Mouse (Mus musculus): ENCODE measurements around the gene Socs5.

Socs5 gene

DNA sequence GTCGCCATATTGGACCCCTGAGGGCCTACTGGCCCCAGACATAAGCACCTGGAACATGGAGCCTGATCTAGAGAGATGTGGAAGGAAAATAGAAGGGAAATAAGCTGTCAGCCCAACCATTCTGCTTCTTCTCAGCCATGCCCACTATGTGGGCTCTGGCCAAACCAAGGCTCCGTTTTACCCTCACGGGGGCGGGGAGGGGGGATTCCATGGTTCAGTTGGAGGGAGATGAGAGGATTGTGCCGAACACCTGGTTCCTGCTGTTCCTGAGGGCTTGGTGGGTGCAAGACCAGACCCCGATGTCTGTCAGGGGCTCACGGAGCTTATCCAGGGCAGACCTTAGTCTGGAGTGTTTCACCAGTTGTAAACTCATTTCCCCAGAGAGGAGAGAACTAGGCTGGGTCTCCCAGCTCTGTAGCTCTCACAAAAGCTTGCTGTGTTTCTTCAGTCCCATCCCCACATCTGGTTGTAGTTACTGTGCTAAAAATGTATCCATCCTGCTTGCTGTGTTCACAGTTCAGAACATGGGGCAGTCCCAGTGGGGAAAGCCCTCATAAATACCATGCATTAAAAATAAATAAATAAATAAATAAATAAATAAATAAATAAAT, 56.9 kb downstream of the Socs5 start:
- no peak for DNase-seq (ENCODE audit: low read depth in 1 of 2, low spot score in 2 of 2)

DNA sequence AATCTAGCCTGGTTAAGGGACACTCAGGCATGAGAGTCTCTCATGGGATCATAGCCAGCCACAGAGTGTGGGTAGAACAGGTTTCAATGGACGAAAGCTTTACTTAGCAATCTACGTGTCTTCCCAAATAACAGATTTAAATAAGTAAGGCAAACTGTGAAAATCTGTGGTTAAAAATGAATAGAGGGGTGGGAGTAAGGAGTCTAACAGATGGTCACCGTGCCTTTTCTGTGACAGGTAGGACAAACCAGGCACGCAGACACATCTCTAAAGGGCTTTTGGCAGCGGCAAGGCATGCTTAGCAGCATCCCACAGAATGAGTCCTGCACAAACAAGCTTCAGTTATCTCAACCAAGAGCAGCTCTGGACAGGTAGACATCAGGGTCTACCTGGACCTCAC, 59.9 kb downstream of the Socs5 start:
- DNase-seq (ENCODE audit: low read depth in 1 of 2, low spot score in 2 of 2), result no peak

DNA sequence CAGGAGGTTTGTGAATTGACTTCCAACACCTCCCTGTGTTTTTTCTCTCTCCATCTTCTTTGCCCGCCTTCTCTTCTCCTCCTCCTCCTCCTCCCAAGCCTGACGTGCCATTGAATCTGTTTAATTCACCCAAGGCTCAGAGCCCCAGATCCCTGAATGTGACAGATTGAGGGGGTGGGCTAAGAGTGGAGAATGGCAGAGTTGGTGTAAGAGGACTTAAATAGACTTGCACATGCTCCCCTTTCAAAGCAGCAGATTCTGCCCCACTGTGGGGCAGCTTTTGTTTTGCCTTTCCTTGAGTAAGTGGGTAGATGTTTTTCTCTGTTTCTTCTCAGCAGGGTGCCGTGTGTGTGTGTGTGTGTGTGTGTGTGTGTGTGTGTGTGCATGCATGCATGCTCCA, 61.6 kb downstream of the Socs5 start:
- DNase-seq (ENCODE audit: low read depth in 1 of 2, low spot score in 2 of 2), result no peak

GRCm38 (mm10) chr17:87170364-87170763, 62.9 kb downstream of the Socs5 start:
- DNase-seq (ENCODE audit: low read depth in 1 of 2, low spot score in 2 of 2), result peak in 1 of 2 experiments; percentile 7

DNA sequence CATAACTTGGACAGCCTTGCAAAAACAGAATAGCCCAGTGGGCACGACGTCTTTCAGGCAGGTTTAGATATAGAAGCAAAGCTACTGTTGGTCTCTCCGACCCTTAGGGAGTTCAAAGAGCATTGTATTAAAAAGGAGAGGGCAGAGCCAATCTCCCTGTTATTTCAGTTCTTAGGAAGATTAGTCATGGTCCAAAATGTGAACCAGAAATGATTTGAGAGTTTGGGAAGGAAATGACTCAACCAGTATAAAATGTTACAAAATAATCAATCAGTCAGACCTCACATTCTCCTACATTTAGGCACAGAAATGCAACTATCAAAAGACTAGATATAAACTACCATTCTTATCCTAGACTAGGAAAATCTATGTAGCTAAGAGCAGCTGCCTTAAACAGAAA, 64.6 kb downstream of the Socs5 start:
- no peak for DNase-seq (ENCODE audit: low read depth in 1 of 2, low spot score in 2 of 2)

GRCm38 (mm10) chr17:87173966-87174365, 66.5 kb downstream of the Socs5 start:
- DNase-seq (ENCODE audit: low read depth in 1 of 2, low spot score in 2 of 2), result no peak

DNA sequence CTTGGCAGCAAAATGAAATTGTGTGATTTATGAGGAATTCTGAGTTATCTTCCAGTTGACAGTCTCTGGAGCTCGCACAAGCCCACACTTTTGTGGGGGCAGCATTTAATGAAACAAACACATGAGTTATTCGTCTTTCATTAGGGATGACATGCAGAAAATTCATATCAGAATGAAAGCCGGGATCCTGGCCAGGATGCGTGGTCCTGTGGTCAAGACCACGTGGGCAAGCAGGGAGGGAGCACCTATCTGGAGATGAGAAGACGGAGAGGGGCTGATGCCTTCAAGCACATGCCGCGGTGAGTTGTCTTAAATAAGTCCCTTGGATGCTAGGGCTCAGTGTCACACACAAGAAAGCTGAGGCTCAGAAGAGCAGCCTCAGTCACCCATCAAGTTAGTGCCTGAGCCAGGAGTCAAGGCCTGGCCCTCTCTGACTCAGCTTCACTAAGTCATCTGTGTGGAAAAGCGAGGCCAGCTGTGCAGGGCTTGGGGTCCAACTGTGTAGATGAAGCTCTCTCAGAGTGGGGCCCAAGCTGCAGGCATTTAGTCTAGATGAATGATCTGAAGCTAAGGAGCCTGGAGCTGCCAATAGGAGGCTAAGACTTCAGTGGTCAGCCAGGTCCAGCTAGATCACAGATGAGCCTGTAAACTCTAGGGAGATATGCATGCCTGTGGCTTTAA, 67.3 kb downstream of the Socs5 start:
- DNase-seq (ENCODE audit: low read depth in 1 of 2, low spot score in 2 of 2), result no peak

- DNase-seq (ENCODE audit: low read depth in 1 of 2, low spot score in 2 of 2), result no peak
Observed at GRCm38 (mm10) chr17:87176066-87177012, 68.9 kb downstream of the Socs5 start.

- no peak for DNase-seq (ENCODE audit: low read depth in 1 of 2, low spot score in 2 of 2)
Observed at GRCm38 (mm10) chr17:87178596-87179590, 71.4 kb downstream of the Socs5 start.

DNA sequence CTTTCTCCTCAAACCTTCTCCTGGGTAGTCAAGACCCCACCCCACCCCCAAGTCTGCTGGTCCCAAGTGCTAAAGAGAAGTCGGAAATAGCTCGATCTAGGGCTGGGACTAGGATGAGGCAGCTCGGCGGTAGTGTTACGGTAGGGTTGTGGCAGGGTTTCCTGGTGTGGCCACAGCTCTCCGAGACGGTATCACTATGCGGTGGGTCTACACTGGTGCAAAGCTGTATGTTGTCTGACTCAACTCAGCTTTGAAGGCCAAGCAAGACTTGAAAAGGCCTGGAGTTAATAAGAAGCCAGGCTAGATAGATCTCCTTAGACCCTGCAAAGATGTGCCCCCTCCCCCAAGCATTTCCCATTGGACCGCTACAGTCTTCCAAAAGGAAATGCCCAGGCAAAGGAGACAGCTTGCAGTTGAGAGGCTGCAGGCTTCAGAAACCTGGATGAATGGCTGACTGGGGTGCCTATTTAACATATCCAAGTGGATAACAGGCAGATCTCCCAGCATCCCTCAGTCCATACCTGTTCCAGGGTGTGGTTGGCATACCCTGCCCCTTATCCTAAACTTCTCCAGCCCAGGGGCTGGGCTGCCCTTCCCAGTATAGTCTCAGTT, 72.6 kb downstream of the Socs5 start:
- no peak for DNase-seq (ENCODE audit: low read depth in 1 of 2, low spot score in 2 of 2)

DNA sequence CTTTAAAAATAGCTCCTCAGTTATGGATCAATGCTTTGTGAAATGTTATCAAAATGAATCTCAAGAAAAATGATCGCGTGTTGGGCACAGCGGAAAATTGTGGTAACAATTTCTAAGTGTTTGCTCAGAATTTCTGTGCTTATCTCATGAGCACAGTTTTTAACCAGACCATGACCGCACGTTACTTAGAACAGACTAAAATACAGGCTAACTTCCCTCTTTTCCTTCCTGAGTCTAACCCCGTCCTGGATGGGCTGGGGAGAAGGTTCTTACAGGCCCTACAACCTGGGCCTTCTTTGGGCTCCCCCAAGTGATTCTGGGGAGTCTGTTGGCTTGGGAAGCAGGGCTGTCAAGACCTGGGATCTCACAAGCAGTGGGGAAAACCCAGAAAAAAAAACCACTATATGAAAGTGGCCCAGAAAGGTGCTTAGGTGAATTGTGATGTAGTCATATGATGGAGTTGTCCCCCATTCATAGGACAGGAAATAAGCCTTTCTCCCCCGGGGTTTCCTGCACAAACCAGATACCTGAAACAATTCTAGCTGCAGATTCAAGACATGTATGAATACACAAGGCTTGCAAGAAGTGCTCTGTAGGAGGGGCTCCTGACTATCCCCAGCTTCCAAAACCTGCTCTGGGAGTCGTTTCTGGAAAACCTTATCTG, 74.3 kb downstream of the Socs5 start:
- no peak for DNase-seq (ENCODE audit: low read depth in 1 of 2, low spot score in 2 of 2)

GRCm38 (mm10) chr17:87185461-87186066, 78.1 kb downstream of the Socs5 start:
- DNase-seq (ENCODE audit: low read depth in 1 of 2, low spot score in 2 of 2), result no peak

GRCm38 (mm10) chr17:87187005-87187404, 79.5 kb downstream of the Socs5 start:
- no peak for DNase-seq (ENCODE audit: low read depth in 1 of 2, low spot score in 2 of 2)

Measured in monocyte, adult 2 months (primary cell).